7 mouse cellular contexts compared by ENCODE assay signal in the genomic region with DNA sequence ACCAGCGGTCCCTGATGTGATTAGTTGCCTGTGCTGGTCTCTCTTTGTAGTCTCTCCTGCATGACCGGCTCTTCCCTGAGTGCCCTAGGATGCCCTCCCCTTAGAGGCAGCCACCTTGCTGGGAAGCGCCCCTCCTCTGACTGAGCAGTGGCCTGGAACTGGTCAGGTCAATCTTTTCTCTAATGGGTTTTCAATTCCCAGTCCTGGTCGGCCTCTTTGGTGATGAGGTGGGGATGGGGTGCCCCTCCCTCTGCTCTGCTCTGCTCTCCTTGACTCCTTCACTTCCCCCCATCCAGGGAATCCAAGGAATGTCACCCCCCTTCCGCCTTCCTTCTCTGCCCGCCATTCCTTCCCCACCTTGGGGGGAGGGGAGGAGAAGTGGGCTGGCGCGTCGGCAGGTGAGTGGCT. TPM values are rescaled to one million over a fixed set of nuclear protein-coding genes. Genes with fewer than 3 reads are reported as not detected.
DNase-seq lines count a peak whose midpoint lies in the region; TF ChIP-seq lines count a peak whose summit lies in the region.

A gene (minus strand): TSS at position 33 of the 408 bp plus-strand sequence.

- H3K4me3 ChIP-seq in cortical plate, adult 2 months (ENCODE audit: insufficient read depth, low read length): peak within 1 kb of the TSS; percentile 40
- peak within 1 kb of the TSS; percentile 74 for H3K4me3 ChIP-seq in heart, embryonic 10.5 days

- no peak within 1 kb of the TSS for H3K27ac ChIP-seq in cortical plate, adult 2 months (ENCODE audit: insufficient read depth, low read length)
- H3K27ac ChIP-seq in heart, embryonic 10.5 days: peak within 1 kb of the TSS; percentile 93

- DNase-seq in ZHBTc4 (ENCODE audit: low read depth, low spot score): peak; percentile 92
- no peak for DNase-seq in heart, embryonic 10.5 days (ENCODE audit: low spot score)
- peak; percentile 80 for DNase-seq in kidney, postnatal 10 days
- peak; percentile 76 for DNase-seq in lung, postnatal 25 days (ENCODE audit: low spot score)
- no peak for DNase-seq in urinary bladder, postnatal 4 days (ENCODE audit: low spot score in 2 of 2)
- DNase-seq in cerebellum, postnatal 36 days: no peak

- TF ChIP-seq POLR2A in cortical plate, adult 2 months (IDR thresholded peaks at IDR 0.05; ENCODE audit: extremely low read depth, insufficient read depth, low read length): no peak

- H3K36me3 ChIP-seq in heart, embryonic 10.5 days: peaks cover 6% of the 10 kb centered on the region; the same call in 1 of the 2 replicates

- WGBS in heart, embryonic 10.5 days: under 1% methylated on average over 9 of the region's 9 CpGs

- peaks cover 8% of the 10 kb centered on the region; the same call in 1 of the 2 replicates for H3K27me3 ChIP-seq in heart, embryonic 10.5 days (ENCODE audit: insufficient read depth, poor library complexity, severe bottlenecking)

- H3K9me3 ChIP-seq in heart, embryonic 10.5 days: no peaks in the 10 kb centered on the region

- TF ChIP-seq CTCF in cortical plate, adult 2 months (IDR thresholded peaks at IDR 0.05; ENCODE audit: extremely low read depth, insufficient read depth, low read length): no peak

- H3K4me1 ChIP-seq in cortical plate, adult 2 months (ENCODE audit: control insufficient read depth, insufficient read depth, low read length): no peaks in the 10 kb centered on the region
- H3K4me1 ChIP-seq in heart, embryonic 10.5 days: peaks cover 47% of the 10 kb centered on the region

RNA-seq across cellular contexts. Expression of the gene that starts here (rescaled TPM):
- polyA plus RNA-seq in cortical plate, adult 2 months (2012; rRNA removed): 23.0 and 24.4 TPM in 2 replicates
- 140 and 193 TPM in 2 replicates for polyA plus RNA-seq in heart, embryonic 10.5 days (2016; fragmentation: Nextera tagmentation; extraction: Ambion mirVana)

Comparison
In these comparisons a context has a peak if more than half of its experiments do, and no peak if none do; other contexts are left out.
1. DNase-seq: peak in ZHBTc4 (single experiment), kidney, postnatal 10 days (single experiment) and lung, postnatal 25 days (single experiment); none in heart, embryonic 10.5 days (single experiment), urinary bladder, postnatal 4 days (0 of 2) and cerebellum, postnatal 36 days (0 of 2).